Mouse (Mus musculus): ENCODE measurements around the gene Lce3b.

DNA sequence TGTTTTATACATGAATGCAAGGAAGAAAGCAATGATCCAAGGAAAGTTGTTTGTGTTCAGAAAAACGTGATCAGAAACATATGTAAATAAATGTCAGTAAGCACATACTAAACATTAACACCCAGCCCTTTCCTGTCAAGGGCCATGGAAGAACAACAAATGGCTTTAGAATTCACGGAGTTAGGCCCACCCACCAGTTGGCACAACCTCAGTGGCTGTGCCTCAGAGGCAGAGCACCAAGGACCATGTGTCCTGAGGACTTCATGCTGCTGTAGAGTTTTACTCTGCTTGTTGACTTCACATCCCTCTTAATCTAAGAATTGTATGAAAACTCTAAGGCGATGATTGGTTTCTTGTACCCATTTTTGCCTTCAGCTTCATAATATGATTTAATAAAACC lies 27.6 kb upstream of the Lce3b start:
- TF ChIP-seq HCFC1 (IDR thresholded peaks at IDR 0.05; ENCODE audit: borderline replicate concordance, insufficient read depth, low read length) (no peak), CHD2 (IDR thresholded peaks at IDR 0.05; ENCODE audit: low read depth, low read length) (no peak), ZNF384 (IDR thresholded peaks at IDR 0.05; ENCODE audit: low read depth, low read length) (no peak)

Data from ES-E14 (cell line).